Mouse (Mus musculus) liver, embryonic 11.5 days (tissue): Measurements from ENCODE around the gene Baiap2l2. TPM values are rescaled to one million over a fixed set of nuclear protein-coding genes. Genes with fewer than 3 reads are reported as not detected.
A peak's percentile ranks its signal among the peaks of the same experiment; 100 is the strongest.

ENCODE experiments used
- ATAC-seq: fragments of 200-750 bp; cut with Nextera tagmentation; replicated peaks from 2 replicates; pipeline ENCODE4 v1.8.0; 2017; ENCODE audit warnings: moderate number of reproducible peaks, mild to moderate bottlenecking, moderate TSS enrichment, moderate library complexity; ENCODE audit not compliant: low FRiP score
- DNase-seq: peaks from one replicate; pipeline ENCODE4 v3.0.0-alpha.2; 2017; ENCODE audit warnings: low spot score
- H3K27ac ChIP-seq: fragments of 300-500 bp; sonication (generic); 2 replicates; pipeline ENCODE4 v1.5.1; 2014; ENCODE audit warnings: mild to moderate bottlenecking, low read depth, low read length, control low read depth
- H3K27me3 ChIP-seq: fragments of 300-500 bp; sonication (generic); replicated peaks from 2 replicates; pipeline ENCODE4 v1.6.1; 2014; ENCODE audit warnings: low read length, mixed read lengths; ENCODE audit not compliant: control insufficient read depth, insufficient read depth
- H3K36me3 ChIP-seq: fragments of 300-500 bp; sonication (generic); 2 replicates; pipeline ENCODE4 v1.6.1; 2014; ENCODE audit warnings: mild to moderate bottlenecking, low read length, moderate library complexity, mixed read lengths; ENCODE audit not compliant: control insufficient read depth, insufficient read depth
- H3K4me1 ChIP-seq: fragments of 300-500 bp; sonication (generic); replicated peaks from 2 replicates; pipeline ENCODE4 v1.6.1; 2014; ENCODE audit warnings: low read length, mixed read lengths; ENCODE audit not compliant: control insufficient read depth, insufficient read depth
- H3K4me2 ChIP-seq: fragments of 300-500 bp; sonication (generic); 2 replicates; pipeline ENCODE4 v1.6.1; 2014; ENCODE audit warnings: mild to moderate bottlenecking, control low read depth, moderate library complexity
- H3K4me3 ChIP-seq: fragments of 300-500 bp; sonication (generic); 2 replicates; pipeline ENCODE4 v1.5.1; 2014; ENCODE audit warnings: low read depth, low read length, control low read depth
- H3K9ac ChIP-seq: fragments of 300-500 bp; sonication (generic); 2 replicates; pipeline ENCODE4 v1.6.1; 2014; ENCODE audit warnings: low read depth, low read length, control low read depth
- H3K9me3 ChIP-seq: fragments of 300-500 bp; sonication (generic); 2 replicates; pipeline ENCODE4 v1.6.1; 2016; ENCODE audit warnings: low read length, inconsistent platforms, mixed read lengths; ENCODE audit not compliant: control insufficient read depth
- WGBS: fragments of 180-500 bp; shearing (Covaris S2); extraction: QIAGEN DNeasy Blood & Tissue Kit; methylation state at CpG from one replicate; pipeline ENCODE4 v1.1.7; 2014; 5-methylcytosine and 5-hydroxymethylcytosine counted together
- polyA plus RNA-seq: library from polyadenylated mRNA; unstranded; fragments of >200 nt; fragmentation: Nextera tagmentation; extraction: Ambion mirVana; gene quantifications from 2 replicates; pipeline ENCODE4 v1.2.1, GENCODE M21; 2014

Baiap2l2 gene
- polyA plus RNA-seq, 1 experiment from 2014 or later: 4.6 TPM

DNA sequence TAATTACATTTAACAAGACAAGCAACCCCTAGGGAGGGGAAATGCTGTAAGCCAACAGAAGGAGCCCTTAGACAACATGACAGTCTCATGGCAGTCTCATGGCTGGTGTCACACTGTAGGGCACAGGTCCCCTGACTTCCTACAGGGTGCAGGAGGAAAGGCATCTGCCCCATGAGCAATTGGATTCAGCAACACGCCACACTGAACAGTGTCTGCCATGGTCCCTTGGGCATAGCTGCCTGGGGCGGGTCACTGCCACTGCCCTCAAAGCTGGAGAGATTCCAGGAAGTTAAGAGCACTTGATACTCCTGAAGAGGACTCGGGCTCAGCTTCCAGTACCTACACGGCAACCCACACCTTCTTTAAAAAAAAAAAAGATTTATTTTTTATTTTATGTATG is 40.9 kb upstream of the Baiap2l2 start:
- H3K27ac ChIP-seq: peak overlapping the region; percentile 91
- peaks cover 55% of the 10 kb centered on the region for H3K4me1 ChIP-seq
- no peaks in the 10 kb centered on the region for H3K36me3 ChIP-seq
- peak overlapping the region; percentile 91 for H3K9ac ChIP-seq
- ATAC-seq: no peak
- no peaks in the 10 kb centered on the region for H3K27me3 ChIP-seq
- DNase-seq: no peak
- WGBS: 64% methylated on average over 4 of the region's 4 CpGs
- no peaks in the 10 kb centered on the region for H3K9me3 ChIP-seq
- H3K4me2 ChIP-seq: peak overlapping the region; percentile 81
- peak overlapping the region; percentile 62 for H3K4me3 ChIP-seq

DNA sequence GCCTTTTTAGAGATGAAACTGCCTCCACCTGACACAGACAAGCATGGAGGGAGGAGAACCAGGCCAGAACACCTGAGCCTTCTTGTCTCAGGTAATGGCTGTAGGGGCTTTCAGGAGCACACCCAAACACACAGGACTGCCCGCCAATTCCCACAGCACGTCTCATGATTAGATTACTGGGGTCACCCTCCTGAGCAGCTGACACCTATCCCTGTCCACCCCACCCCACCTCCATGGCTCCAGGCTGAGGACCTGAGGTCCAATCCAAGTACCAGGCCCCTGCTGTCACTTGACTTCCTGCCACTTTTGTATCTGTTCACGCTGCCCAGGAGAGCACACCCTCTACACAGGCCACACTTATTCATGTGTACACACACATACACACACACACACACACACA is 40.4 kb upstream of the Baiap2l2 start:
- Histone ChIP-seq H3K4me1 (peaks cover 56% of the 10 kb centered on the region), H3K9ac (no peak overlapping the region; the same call in 1 of the 2 replicates), H3K27ac (0 out of 2 replicates have a peak overlapping the region, but pooled peaks have one; percentile 33), H3K27me3 (no peaks in the 10 kb centered on the region), H3K36me3 (no peaks in the 10 kb centered on the region), H3K9me3 (no peaks in the 10 kb centered on the region), H3K4me2 (peak overlapping the region; percentile 81), H3K4me3 (peak overlapping the region; percentile 62; the same call in 1 of the 2 replicates)
- 55% methylated on average over 3 of the region's 3 CpGs for WGBS
- ATAC-seq (no peak), DNase-seq (no peak)

DNA sequence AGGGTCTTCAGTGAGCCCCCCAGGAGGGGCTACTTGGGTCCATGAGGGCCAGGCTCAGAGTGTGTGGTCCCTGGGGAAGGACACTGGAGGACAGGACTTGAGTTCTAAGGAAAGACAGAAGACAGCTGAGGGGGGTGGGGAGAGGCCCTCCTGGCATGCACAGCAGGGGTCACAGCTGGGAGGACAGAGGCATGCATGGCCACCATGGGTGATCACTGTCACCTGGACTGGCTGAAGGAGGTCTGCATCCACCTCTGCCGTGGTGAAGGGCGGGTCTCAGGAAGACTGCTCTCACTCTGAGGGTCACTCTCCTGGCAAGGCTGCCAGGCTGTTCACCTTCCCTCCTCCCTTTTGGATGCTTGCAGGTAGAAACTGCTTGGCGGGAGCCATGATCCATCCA is 39.0 kb upstream of the Baiap2l2 start:
- peak overlapping the region; percentile 1 for H3K27ac ChIP-seq
- H3K4me2 ChIP-seq: no peak overlapping the region
- H3K27me3 ChIP-seq: no peaks in the 10 kb centered on the region
- WGBS: 79% methylated on average over 3 of the region's 3 CpGs
- H3K4me3 ChIP-seq: no peak overlapping the region
- H3K36me3 ChIP-seq: no peaks in the 10 kb centered on the region
- DNase-seq (no peak), ATAC-seq (no peak)
- no peak overlapping the region; the same call in 1 of the 2 replicates for H3K9ac ChIP-seq
- no peaks in the 10 kb centered on the region for H3K9me3 ChIP-seq
- peaks cover 56% of the 10 kb centered on the region for H3K4me1 ChIP-seq

DNA sequence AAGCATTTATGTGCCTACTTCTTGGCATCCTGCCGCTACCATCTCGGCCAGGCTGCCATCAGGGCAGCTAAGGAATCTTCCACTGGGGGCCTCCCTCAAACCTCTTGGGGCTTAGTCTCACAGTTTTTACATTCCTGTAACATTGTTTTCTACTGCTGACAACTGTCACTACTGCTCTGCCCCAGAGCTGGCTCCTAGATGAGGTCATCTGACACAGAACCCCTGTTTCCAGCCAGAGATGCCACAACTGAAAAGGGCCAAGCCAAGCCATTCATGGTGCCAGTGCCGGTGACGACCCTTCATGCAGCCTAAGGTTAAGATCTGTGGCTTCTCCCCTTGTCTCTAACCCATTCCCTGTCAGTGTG is 38.4 kb upstream of the Baiap2l2 start:
- peaks cover 56% of the 10 kb centered on the region for H3K4me1 ChIP-seq
- no peaks in the 10 kb centered on the region for H3K27me3 ChIP-seq
- no peaks in the 10 kb centered on the region for H3K9me3 ChIP-seq
- 0 out of 2 replicates have a peak overlapping the region, but pooled peaks have one; percentile 38 for H3K9ac ChIP-seq
- no peak for ATAC-seq
- WGBS: 85% methylated on average over 4 of the region's 4 CpGs
- H3K36me3 ChIP-seq: no peaks in the 10 kb centered on the region
- H3K27ac ChIP-seq: peak overlapping the region; percentile 36
- DNase-seq: no peak
- no peak overlapping the region for H3K4me3 ChIP-seq
- H3K4me2 ChIP-seq: no peak overlapping the region

DNA sequence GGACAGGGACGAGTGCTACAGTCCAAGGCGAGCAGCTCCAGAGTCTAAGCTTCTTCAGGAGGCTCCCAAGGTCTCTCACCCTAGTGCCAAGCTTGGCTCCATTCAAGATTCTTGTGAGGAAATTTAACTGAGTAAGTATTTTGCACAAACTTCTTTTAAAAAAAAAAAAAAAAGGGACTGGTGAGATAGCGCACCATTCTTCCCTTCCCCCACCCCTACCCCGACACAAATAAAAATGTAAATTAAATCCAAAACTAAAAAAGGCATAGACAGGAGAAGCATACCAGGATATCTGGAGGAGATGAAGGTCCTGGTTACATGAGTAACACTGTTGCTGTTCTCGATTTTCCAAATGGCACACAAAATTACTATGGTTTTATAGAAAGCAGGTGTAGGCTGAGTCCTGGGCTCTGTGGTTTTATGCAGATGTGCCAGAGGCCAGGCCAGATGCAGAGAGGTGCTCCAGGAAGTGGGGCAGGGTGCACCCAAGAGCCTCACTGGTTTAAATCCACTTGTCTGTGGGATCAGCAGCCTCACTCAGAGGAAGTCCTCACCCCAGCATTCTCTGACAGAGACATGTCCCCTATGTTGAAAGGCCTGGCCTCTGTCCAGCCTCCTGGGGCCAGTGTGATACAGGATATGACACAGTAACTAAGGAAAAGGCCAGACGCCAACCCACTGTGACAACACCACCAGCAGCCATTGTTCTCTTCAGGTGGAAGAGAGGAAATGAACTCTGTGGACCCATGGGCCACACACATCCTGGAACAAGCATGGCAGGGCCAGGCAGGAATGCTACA is 37.9 kb upstream of the Baiap2l2 start:
- H3K4me1 ChIP-seq: peaks cover 56% of the 10 kb centered on the region
- 68% methylated on average over 6 of the region's 6 CpGs for WGBS
- DNase-seq (no peak), ATAC-seq (no peak)
- peak overlapping the region; percentile 35 for H3K4me2 ChIP-seq
- no peaks in the 10 kb centered on the region for H3K9me3 ChIP-seq
- H3K4me3 ChIP-seq: no peak overlapping the region
- H3K27ac ChIP-seq: peak overlapping the region; percentile 36
- peak overlapping the region; percentile 38; the same call in 1 of the 2 replicates for H3K9ac ChIP-seq
- no peaks in the 10 kb centered on the region for H3K27me3 ChIP-seq
- peaks cover 4% of the 10 kb centered on the region; the same call in 1 of the 2 replicates for H3K36me3 ChIP-seq

DNA sequence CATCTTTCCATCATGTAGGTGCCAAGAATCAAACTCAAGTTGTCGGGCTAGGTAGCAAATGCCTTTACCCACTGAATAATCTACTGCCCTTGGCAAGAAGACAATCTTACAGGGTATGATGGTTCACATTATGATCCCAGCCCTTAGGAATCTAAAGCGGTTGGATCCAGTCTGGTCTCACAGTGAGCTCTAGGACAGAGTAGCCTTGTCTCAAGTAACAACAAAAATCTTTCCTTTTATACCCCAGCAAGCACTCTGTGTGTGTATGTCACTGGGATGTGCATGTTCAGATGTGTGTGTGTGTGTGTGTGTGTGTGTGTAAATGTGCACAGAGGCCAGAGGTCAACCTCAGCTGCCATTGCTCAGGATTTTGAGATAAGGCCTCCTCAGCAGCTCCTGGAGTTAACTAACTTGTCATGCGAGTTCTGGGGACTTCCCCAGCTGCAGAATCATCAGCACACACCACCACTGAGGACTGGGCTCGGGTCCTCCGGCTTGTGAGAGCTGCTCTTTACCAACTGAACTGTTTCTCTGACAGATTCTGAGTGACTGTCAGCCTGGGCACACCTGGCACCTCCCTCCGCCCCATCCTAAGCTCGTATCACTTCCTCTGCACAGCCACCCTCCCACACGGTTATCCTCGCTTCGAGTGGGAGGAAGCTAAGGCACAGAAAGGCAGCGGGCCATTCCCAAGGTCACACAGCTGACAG is 37.1 kb upstream of the Baiap2l2 start:
- ATAC-seq (peak; percentile 3; the same call in 1 of the 2 replicates), DNase-seq (no peak)
- WGBS: 53% methylated on average over 11 of the region's 11 CpGs
- no peaks in the 10 kb centered on the region for H3K9me3 ChIP-seq
- H3K4me1 ChIP-seq: peaks cover 56% of the 10 kb centered on the region
- H3K27me3 ChIP-seq: no peaks in the 10 kb centered on the region
- no peak overlapping the region for H3K4me3 ChIP-seq
- peak overlapping the region; percentile 36 for H3K27ac ChIP-seq
- peak overlapping the region; percentile 35 for H3K4me2 ChIP-seq
- no peak overlapping the region for H3K9ac ChIP-seq
- H3K36me3 ChIP-seq: peaks cover 4% of the 10 kb centered on the region; the same call in 1 of the 2 replicates

DNA sequence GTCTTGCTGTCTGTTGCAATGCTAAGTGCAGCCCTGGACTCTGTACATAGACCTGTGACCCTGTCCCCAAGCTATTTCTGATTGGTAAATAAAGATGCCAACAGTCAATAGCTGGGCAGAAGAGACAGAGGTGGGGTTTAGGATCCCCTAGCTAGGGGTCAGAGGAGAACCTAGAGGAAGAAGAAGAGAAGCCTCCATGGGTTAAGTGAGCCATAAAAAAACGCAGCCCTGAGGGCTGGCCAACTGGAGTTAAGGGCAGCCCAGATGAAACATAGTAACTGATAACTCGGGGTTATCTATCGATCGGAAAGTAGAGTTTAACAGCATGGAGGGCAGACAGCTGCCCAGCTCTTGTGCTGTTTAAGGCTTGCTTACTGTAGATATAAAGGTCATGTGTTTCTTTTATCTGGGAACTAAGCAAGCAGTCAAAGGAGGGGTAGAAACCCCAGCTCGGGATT is 36.4 kb upstream of the Baiap2l2 start:
- Histone ChIP-seq H3K27ac (peak overlapping the region; percentile 36; the same call in 1 of the 2 replicates), H3K9ac (no peak overlapping the region), H3K4me3 (no peak overlapping the region), H3K4me1 (peaks cover 53% of the 10 kb centered on the region), H3K4me2 (peak overlapping the region; percentile 26), H3K36me3 (peaks cover 9% of the 10 kb centered on the region; the same call in 1 of the 2 replicates), H3K27me3 (no peaks in the 10 kb centered on the region), H3K9me3 (no peaks in the 10 kb centered on the region)
- ATAC-seq: peak; percentile 60
- WGBS: 41% methylated on average over 5 of the region's 5 CpGs
- DNase-seq: no peak

DNA sequence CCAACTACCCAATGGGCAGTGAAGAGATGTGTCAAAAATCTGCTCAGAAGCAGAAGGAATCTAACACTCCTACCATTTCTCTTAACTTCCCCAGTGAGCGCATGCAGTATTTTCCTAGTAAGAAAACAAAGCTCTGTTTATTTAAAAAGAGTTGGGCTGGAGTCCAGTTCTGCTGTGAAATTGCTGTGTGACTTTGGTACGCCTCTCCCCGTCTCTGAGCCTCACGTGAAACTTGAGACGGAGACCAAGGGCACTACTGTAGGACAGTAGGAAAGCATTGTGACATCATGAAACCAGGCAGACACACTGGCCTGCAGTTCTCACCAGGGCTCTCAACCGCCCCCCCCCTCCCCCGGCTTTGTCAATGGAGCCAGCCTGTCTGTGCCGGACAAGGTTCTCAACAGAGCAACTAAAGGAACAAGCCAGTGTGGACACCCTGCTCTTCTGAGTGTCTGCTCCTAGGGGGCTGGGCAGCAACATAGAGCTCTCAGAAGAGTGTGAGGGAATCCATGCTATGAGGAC is 28.6 kb upstream of the Baiap2l2 start:
- Histone ChIP-seq H3K36me3 (peaks cover 24% of the 10 kb centered on the region), H3K4me2 (no peak overlapping the region), H3K4me3 (no peak overlapping the region), H3K9me3 (no peaks in the 10 kb centered on the region), H3K27me3 (no peaks in the 10 kb centered on the region), H3K27ac (no peak overlapping the region), H3K9ac (no peak overlapping the region), H3K4me1 (no peaks in the 10 kb centered on the region; the same call in 1 of the 2 replicates)
- DNase-seq: no peak
- no peak for ATAC-seq
- WGBS: 77% methylated on average over 8 of the region's 8 CpGs
